Mouse (Mus musculus): ENCODE results near the gene Ddx43.

GRCm38 (mm10) chr9:78360484-78360872 is 35.1 kb upstream of the Ddx43 start:
- TF ChIP-seq POLR2A (IDR thresholded peaks at IDR 0.05; ENCODE audit: control insufficient read depth, extremely low read depth, insufficient read depth, low read length, poor library complexity) (no peak), CTCF (IDR thresholded peaks at IDR 0.05; ENCODE audit: borderline replicate concordance, control insufficient read depth, extremely low read depth, insufficient read depth, low read length, poor library complexity) (no peak)
